Mouse (Mus musculus) kidney, adult 2 months (tissue): ENCODE measurements at regions not wholly inside any gene's neighbourhood (a gene's known extent, or its start where the extent isn't known, plus 50 kb on each side); places are given as distances from the start of the nearest gene placed in this dataset.

Experiments
- DNase-seq: peaks from one replicate; pipeline ENCODE4 v3.0.0; 2021
- H3K27ac ChIP-seq: fragments of 200-500 bp; 2 replicates; pipeline ENCODE4 v1.5.1; 2012; ENCODE audit warnings: low read depth, low read length, control low read depth, inconsistent platforms; ENCODE audit not compliant: insufficient read depth
- H3K27me3 ChIP-seq: fragments of 200-500 bp; replicated peaks from 2 replicates; pipeline ENCODE4 v1.6.1; 2012; ENCODE audit warnings: mild to moderate bottlenecking, moderate library complexity, low read length, inconsistent platforms; ENCODE audit not compliant: control insufficient read depth, insufficient read depth
- H3K36me3 ChIP-seq: fragments of 200-500 bp; 2 replicates; pipeline ENCODE4 v1.6.1; 2012; ENCODE audit warnings: mild to moderate bottlenecking, moderate library complexity, low read length, inconsistent platforms; ENCODE audit not compliant: control insufficient read depth, insufficient read depth
- H3K4me1 ChIP-seq: fragments of 200-500 bp; 2 replicates; pipeline ENCODE4 v1.6.1; 2011; ENCODE audit warnings: low read length; ENCODE audit not compliant: control insufficient read depth, insufficient read depth
- H3K4me3 ChIP-seq: fragments of 200-500 bp; 2 replicates; pipeline ENCODE4 v1.5.1; 2011; ENCODE audit warnings: mild to moderate bottlenecking, low read depth, low read length, control low read depth; ENCODE audit not compliant: insufficient read depth
- CTCF ChIP-seq: fragments of 200-500 bp; conservative IDR thresholded peaks from 2 replicates; pipeline ENCODE4 v1.5.1; 2011; ENCODE audit warnings: low read depth, mild to moderate bottlenecking, control low read depth, low read length, moderate library complexity, mixed read lengths; ENCODE audit not compliant: insufficient read depth, insufficient read length
- POLR2A ChIP-seq: fragments of 200-500 bp; IDR thresholded peaks from one replicate; pipeline ENCODE4 v1.6.1; 2011; ENCODE audit warnings: low read depth, low read length, control low read depth
- WGBS: fragments of 180-500 bp; shearing (Covaris S2); methylation state at CpG from one replicate; pipeline ENCODE4 v1.1.7; 2018; 5-methylcytosine and 5-hydroxymethylcytosine counted together

- no peaks in the 10 kb centered on the region for H3K36me3 ChIP-seq
- H3K4me3 ChIP-seq: no peak overlapping the region
- 80% methylated on average over 4 of the region's 4 CpGs for whole genome bisulfite sequencing
- H3K27ac ChIP-seq: no peak overlapping the region
- no peaks in the 10 kb centered on the region for H3K4me1 ChIP-seq
- H3K27me3 ChIP-seq: no peaks in the 10 kb centered on the region
- DNase-seq: no peak
- TF ChIP-seq CTCF (no peak), POLR2A (no peak)
Measured at GRCm38 (mm10) chr1:194049746-194050351, 568.2 kb upstream of the Plxna2 start.

GRCm38 (mm10) chr1:194041393-194042352, 576.3 kb upstream of the Plxna2 start:
- no peaks in the 10 kb centered on the region for H3K36me3 ChIP-seq
- H3K27me3 ChIP-seq: no peaks in the 10 kb centered on the region
- peaks cover 15% of the 10 kb centered on the region; the same call in 1 of the 2 replicates for H3K4me1 ChIP-seq
- WGBS: 46% methylated on average over 8 of the region's 8 CpGs
- no peak for TF ChIP-seq CTCF
- TF ChIP-seq POLR2A: no peak
- no peak for DNase-seq
- no peak overlapping the region for H3K27ac ChIP-seq
- no peak overlapping the region for H3K4me3 ChIP-seq

GRCm38 (mm10) chr1:194038711-194039110, 579.3 kb upstream of the Plxna2 start:
- peak overlapping the region; percentile 80; the same call in 1 of the 2 replicates for H3K27ac ChIP-seq

GRCm38 (mm10) chr1:194034199-194034883, 583.7 kb upstream of the Plxna2 start:
- TF ChIP-seq POLR2A: no peak
- no peak for TF ChIP-seq CTCF
- Histone ChIP-seq H3K36me3 (no peaks in the 10 kb centered on the region), H3K27ac (no peak overlapping the region), H3K4me3 (no peak overlapping the region), H3K4me1 (peaks cover 17% of the 10 kb centered on the region; the same call in 1 of the 2 replicates), H3K27me3 (no peaks in the 10 kb centered on the region)
- no peak for DNase-seq
- WGBS: 85% methylated on average over 5 of the region's 5 CpGs

More at GRCm38 (mm10) chr1:194038711-194039110, 579.3 kb upstream of the Plxna2 start:
- DNase-seq: peak; percentile 87
- H3K36me3 ChIP-seq: no peaks in the 10 kb centered on the region
- no peaks in the 10 kb centered on the region for H3K27me3 ChIP-seq
- peaks cover 15% of the 10 kb centered on the region; the same call in 1 of the 2 replicates for H3K4me1 ChIP-seq
- TF ChIP-seq POLR2A (no peak), CTCF (no peak)
- no peak overlapping the region for H3K4me3 ChIP-seq

- Histone ChIP-seq H3K36me3 (no peaks in the 10 kb centered on the region), H3K4me1 (peaks cover 5% of the 10 kb centered on the region; the same call in 1 of the 2 replicates), H3K27ac (no peak overlapping the region), H3K27me3 (no peaks in the 10 kb centered on the region), H3K4me3 (no peak overlapping the region)
- no peak for TF ChIP-seq CTCF
- no peak for TF ChIP-seq POLR2A
- WGBS: 82% methylated on average over 1 of the region's 1 CpGs
- DNase-seq: no peak
Measured at GRCm38 (mm10) chr1:194032603-194033002, 585.4 kb upstream of the Plxna2 start.

GRCm38 (mm10) chr1:194030651-194031228, 587.3 kb upstream of the Plxna2 start:
- DNase-seq: peak; percentile 20
- Histone ChIP-seq H3K4me1 (peaks cover 5% of the 10 kb centered on the region; the same call in 1 of the 2 replicates), H3K36me3 (no peaks in the 10 kb centered on the region), H3K27me3 (no peaks in the 10 kb centered on the region), H3K4me3 (no peak overlapping the region), H3K27ac (no peak overlapping the region)
- TF ChIP-seq CTCF (no peak), POLR2A (no peak)
- WGBS: 46% methylated on average over 3 of the region's 3 CpGs
